Mouse (Mus musculus) stomach, embryonic 16.5 days (tissue): Measurements from ENCODE around the gene Nvl. TPM values are rescaled to one million over a fixed set of nuclear protein-coding genes. Genes with fewer than 3 reads are reported as not detected.

Source experiments
- ATAC-seq: fragments of 200-750 bp; cut with Nextera tagmentation; 2 replicates; pipeline ENCODE4 v1.8.0; 2017; ENCODE audit warnings: moderate number of reproducible peaks, moderate TSS enrichment; ENCODE audit not compliant: insufficient read depth, low FRiP score
- H3K27ac ChIP-seq: fragments of 300-500 bp; sonication (generic); 2 replicates; pipeline ENCODE4 v1.5.1; 2014; ENCODE audit warnings: low read length
- H3K27me3 ChIP-seq: fragments of 300-500 bp; sonication (generic); 2 replicates; pipeline ENCODE4 v1.6.1; 2014; ENCODE audit warnings: low read length, control low read depth, mixed read lengths; ENCODE audit not compliant: control insufficient read depth, insufficient read depth
- H3K36me3 ChIP-seq: fragments of 300-500 bp; sonication (generic); 2 replicates; pipeline ENCODE4 v1.6.1; 2014; ENCODE audit warnings: low read length; ENCODE audit not compliant: control insufficient read depth, insufficient read depth
- H3K4me1 ChIP-seq: fragments of 300-500 bp; sonication (generic); 2 replicates; pipeline ENCODE4 v1.6.1; 2014; ENCODE audit warnings: low read length, control low read depth, mixed read lengths; ENCODE audit not compliant: control insufficient read depth, insufficient read depth
- H3K4me2 ChIP-seq: fragments of 300-500 bp; sonication (generic); 2 replicates; pipeline ENCODE4 v1.6.1; 2014; ENCODE audit warnings: low read depth, low read length, mixed read lengths
- H3K4me3 ChIP-seq: fragments of 300-500 bp; sonication (generic); replicated peaks from 2 replicates; pipeline ENCODE4 v1.5.1; 2014; ENCODE audit warnings: mild to moderate bottlenecking, low read length
- H3K9ac ChIP-seq: fragments of 300-500 bp; sonication (generic); 2 replicates; pipeline ENCODE4 v1.6.1; 2014; ENCODE audit warnings: low read length
- H3K9me3 ChIP-seq: fragments of 300-500 bp; sonication (generic); replicated peaks from 2 replicates; pipeline ENCODE4 v1.6.1; 2016; ENCODE audit warnings: low read length, control low read depth; ENCODE audit not compliant: control insufficient read depth
- WGBS: fragments of 180-500 bp; shearing (Covaris S2); extraction: QIAGEN DNeasy Blood & Tissue Kit; methylation state at CpG from one replicate; pipeline ENCODE4 v1.1.7; 2014; 5-methylcytosine and 5-hydroxymethylcytosine counted together
- polyA plus RNA-seq: library from polyadenylated mRNA; unstranded; fragments of >200 nt; fragmentation: Nextera tagmentation; extraction: Ambion mirVana; gene quantifications from 2 replicates; pipeline ENCODE4 v1.2.1, GENCODE M21; 2015

Nvl gene
- polyA plus RNA-seq, 1 experiment from 2014 or later = 29.3 TPM

DNA sequence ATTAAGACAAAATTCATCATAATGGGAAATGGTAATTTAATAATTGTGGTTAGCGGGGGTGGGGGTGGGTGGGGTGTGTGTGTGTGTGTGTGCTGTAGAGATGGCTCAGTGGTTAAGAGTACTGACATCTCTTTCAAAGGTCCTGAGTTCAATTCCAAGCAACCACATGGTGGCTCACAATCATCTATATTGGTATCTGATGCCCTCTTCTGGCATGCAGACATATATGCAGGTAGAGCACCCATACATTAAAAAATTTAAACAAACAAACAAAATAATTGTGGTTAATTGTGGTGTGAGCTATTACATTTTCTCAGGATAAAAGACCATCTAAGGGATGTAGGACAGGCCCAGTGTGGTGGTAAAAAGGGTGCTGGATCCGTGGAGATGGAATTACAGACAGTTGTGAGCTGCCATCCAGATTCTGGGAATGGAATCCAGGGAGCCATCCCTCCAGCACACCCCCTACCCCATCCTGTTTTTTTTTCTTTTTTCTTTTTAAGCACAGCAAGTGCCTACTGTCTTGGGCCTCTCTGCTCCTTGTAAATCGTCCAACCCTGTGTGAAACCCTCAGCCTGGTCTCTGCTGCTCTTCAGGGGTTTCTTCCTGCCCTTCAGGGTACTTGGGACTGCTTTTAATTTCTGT, 5.5 kb upstream of the Nvl start:
- no peak for ATAC-seq

DNA sequence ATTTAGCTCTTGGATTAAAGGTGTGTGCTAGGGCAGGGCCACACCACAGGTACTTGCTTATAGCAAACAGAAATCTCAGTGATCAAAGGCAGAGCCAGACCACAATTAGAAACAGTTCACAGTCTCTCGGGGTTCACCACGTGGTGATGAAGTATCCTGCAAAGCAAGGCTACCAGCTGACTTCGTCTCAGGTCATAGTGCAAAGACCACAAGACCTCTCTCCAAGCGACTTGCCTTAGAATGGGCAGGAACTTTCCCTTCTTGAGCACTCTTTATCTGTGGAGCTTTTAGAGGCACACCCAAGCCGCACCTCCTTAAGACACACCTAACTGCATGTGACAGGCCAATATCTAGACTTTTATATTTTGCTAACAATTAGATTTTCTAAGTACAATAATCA, 4.5 kb upstream of the Nvl start:
- Histone ChIP-seq H3K4me2 (0 out of 2 replicates have a peak overlapping the region, but pooled peaks have one; percentile 6), H3K27ac (peak overlapping the region; percentile 31; the same call in 1 of the 2 replicates)
- ATAC-seq = no peak

More for the DNA sequence above, 5.5 kb upstream of the Nvl start:
- Histone ChIP-seq H3K4me3 (no peak overlapping the region), H3K27me3 (no peaks in the 10 kb centered on the region), H3K4me2 (no peak overlapping the region), H3K36me3 (no peaks in the 10 kb centered on the region), H3K9ac (no peak overlapping the region), H3K9me3 (no peaks in the 10 kb centered on the region), H3K27ac (no peak overlapping the region), H3K4me1 (peaks cover 20% of the 10 kb centered on the region)
- WGBS = 74% methylated on average over 3 of the region's 3 CpGs

DNA sequence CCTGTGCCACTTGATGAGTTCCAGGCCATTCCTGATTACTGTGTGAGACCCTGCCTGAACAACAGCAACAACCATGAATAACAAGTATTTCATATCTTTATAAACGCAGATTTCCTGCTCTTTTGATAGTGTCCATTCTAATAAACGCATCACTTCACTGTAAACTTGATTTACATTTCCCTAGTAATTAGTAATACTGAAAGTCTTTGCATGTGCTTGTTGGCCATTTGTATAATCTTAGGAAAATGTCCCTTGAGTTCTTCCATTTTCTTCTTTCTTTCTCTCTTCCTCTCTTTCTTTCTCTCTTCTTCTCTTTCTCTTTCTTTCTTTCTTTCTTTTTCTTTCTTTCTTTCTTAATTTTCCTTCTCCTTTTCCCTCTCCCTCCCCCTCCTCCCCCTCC, 2.2 kb upstream of the Nvl start:
- Histone ChIP-seq H3K4me1 (peaks cover 12% of the 10 kb centered on the region), H3K27ac (no peak overlapping the region), H3K36me3 (no peaks in the 10 kb centered on the region), H3K27me3 (no peaks in the 10 kb centered on the region), H3K4me3 (no peak overlapping the region), H3K4me2 (no peak overlapping the region), H3K9ac (no peak overlapping the region), H3K9me3 (no peaks in the 10 kb centered on the region)
- ATAC-seq = no peak
- WGBS = 88% methylated on average over 2 of the region's 2 CpGs

More for the DNA sequence above, 4.5 kb upstream of the Nvl start:
- Histone ChIP-seq H3K36me3 (no peaks in the 10 kb centered on the region), H3K9ac (no peak overlapping the region), H3K4me3 (no peak overlapping the region), H3K4me1 (peaks cover 20% of the 10 kb centered on the region), H3K27me3 (no peaks in the 10 kb centered on the region), H3K9me3 (no peaks in the 10 kb centered on the region)
- 50% methylated on average over 5 of the region's 5 CpGs for WGBS

DNA sequence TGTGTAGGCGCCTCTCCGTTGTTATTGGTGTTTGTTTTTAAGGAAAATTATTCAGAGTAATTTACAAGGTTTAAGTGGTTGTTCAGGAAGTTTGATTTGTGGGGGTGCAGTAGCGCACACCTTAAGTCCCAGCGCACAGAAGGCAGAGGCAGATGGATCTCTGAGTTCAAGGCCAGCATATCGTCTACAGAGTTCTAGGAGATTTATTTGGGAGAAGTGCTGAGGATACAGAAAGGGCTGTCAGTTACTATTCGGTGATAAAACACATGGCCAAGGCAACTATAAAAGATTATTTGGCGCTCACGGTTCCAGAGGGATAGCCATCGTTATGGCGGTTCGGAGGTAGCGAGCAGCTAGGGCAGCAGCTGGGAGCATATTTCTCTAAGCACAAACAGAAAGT, 962 bp upstream of the Nvl start:
- H3K27ac ChIP-seq = peak overlapping the region; percentile 93
- 10% methylated on average over 12 of the region's 12 CpGs for WGBS
- H3K9me3 ChIP-seq = no peaks in the 10 kb centered on the region
- H3K4me2 ChIP-seq = peak overlapping the region; percentile 88
- no peaks in the 10 kb centered on the region for H3K36me3 ChIP-seq
- H3K4me3 ChIP-seq = peak overlapping the region; percentile 94
- no peak for ATAC-seq
- H3K4me1 ChIP-seq = peaks cover 10% of the 10 kb centered on the region
- peak overlapping the region; percentile 83 for H3K9ac ChIP-seq
- H3K27me3 ChIP-seq = no peaks in the 10 kb centered on the region

DNA sequence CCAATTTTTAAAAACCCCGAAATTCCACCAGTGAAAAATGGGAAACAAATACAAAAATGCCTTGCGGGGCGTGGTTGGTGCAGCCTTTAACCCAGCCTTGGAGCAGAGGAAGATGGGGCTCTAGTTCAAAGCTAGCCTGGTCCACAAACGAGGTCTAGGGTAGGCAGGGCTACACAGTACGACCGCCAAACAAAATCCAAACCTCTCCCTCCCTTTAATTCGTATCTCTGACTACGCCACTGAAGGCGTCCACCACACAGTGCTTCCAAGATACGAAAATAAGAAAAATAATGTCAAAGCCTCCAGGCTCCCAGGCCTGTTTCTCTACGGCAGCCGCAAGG, 425 bp downstream of the Nvl start:
- 0% methylated on average over 12 of the region's 12 CpGs for WGBS
- H3K27me3 ChIP-seq = no peaks in the 10 kb centered on the region
- H3K9me3 ChIP-seq = no peaks in the 10 kb centered on the region
- peak overlapping the region; percentile 83 for H3K9ac ChIP-seq
- H3K36me3 ChIP-seq = no peaks in the 10 kb centered on the region
- H3K4me2 ChIP-seq = peak overlapping the region; percentile 88
- peak overlapping the region; percentile 94 for H3K4me3 ChIP-seq
- peak overlapping the region; percentile 93 for H3K27ac ChIP-seq
- H3K4me1 ChIP-seq = peaks cover 10% of the 10 kb centered on the region
- ATAC-seq = peak; percentile 22; the same call in 1 of the 2 replicates

DNA sequence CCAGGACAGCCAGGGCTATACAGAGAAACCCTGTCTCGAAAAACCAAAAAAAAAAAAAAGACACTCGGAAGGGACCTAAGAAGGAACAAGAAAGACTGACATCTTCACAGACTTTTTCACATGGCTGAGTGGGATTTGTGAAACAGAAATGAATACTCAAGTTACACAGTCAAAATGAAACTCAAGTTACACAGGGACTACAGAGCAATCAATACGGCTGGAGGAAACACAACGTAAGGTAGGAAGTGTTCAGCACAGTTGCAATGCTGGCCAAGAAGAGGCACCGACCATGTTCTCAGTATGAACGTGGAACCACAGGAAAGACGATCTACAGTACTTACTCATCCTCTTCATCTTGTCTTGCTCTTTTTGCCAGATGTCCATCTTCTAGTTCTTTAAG, 5.3 kb downstream of the Nvl start:
- 92% methylated on average over 7 of the region's 7 CpGs for WGBS
- no peak overlapping the region for H3K4me2 ChIP-seq
- H3K27me3 ChIP-seq = no peaks in the 10 kb centered on the region
- H3K36me3 ChIP-seq = peaks cover 9% of the 10 kb centered on the region; the same call in 1 of the 2 replicates
- H3K9me3 ChIP-seq = no peaks in the 10 kb centered on the region
- ATAC-seq = no peak
- H3K4me1 ChIP-seq = peaks cover 4% of the 10 kb centered on the region; the same call in 1 of the 2 replicates
- no peak overlapping the region for H3K9ac ChIP-seq
- H3K27ac ChIP-seq = no peak overlapping the region
- H3K4me3 ChIP-seq = no peak overlapping the region

DNA sequence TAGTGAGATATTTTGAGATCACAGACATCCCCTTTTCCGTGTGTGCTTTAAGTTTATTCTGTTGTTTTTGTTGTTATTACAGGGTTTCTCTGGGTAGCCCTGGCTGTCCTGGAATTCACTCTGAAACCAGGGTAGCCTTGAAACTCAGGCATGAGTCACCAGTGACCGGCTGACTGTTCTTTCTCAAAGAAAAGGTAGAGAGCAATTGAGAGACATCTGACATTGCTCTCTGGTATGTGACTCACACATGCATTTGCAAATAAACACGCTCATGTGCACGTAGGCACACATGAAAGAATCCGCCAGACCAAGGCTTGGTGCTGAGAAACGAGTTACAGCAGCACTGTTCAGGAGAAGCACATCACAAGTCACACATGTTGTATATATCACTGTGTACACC, 12.1 kb downstream of the Nvl start:
- Histone ChIP-seq H3K9ac (no peak overlapping the region), H3K4me1 (no peaks in the 10 kb centered on the region), H3K36me3 (peaks cover 26% of the 10 kb centered on the region; the same call in 1 of the 2 replicates), H3K27ac (no peak overlapping the region), H3K9me3 (no peaks in the 10 kb centered on the region), H3K4me3 (no peak overlapping the region), H3K27me3 (no peaks in the 10 kb centered on the region), H3K4me2 (no peak overlapping the region)
- no peak for ATAC-seq
- 82% methylated on average over 6 of the region's 6 CpGs for WGBS

DNA sequence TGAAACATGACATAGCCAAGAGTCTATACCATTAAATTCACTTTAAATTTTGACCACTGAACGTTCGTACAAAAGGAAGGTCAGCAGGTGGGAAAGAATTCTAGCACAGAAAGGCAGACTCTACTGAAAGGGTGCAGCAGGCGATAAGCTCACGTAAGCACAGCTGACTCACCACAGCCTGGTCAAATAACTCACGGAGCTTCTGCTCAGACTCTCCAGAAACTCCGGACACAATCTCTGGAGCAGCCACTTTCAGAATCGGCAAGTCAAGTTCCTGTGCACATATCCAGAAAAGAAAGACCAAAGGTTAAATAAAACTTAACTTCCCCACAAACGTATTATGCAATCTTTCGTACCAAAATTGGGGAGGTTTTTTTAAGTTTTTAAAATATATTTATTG, 17.2 kb downstream of the Nvl start:
- H3K27ac ChIP-seq = no peak overlapping the region
- no peak overlapping the region for H3K9ac ChIP-seq
- H3K4me3 ChIP-seq = no peak overlapping the region
- H3K4me2 ChIP-seq = no peak overlapping the region
- H3K27me3 ChIP-seq = no peaks in the 10 kb centered on the region
- no peak for ATAC-seq
- peaks cover 22% of the 10 kb centered on the region for H3K36me3 ChIP-seq
- no peaks in the 10 kb centered on the region for H3K4me1 ChIP-seq
- 84% methylated on average over 9 of the region's 9 CpGs for WGBS
- H3K9me3 ChIP-seq = no peaks in the 10 kb centered on the region

DNA sequence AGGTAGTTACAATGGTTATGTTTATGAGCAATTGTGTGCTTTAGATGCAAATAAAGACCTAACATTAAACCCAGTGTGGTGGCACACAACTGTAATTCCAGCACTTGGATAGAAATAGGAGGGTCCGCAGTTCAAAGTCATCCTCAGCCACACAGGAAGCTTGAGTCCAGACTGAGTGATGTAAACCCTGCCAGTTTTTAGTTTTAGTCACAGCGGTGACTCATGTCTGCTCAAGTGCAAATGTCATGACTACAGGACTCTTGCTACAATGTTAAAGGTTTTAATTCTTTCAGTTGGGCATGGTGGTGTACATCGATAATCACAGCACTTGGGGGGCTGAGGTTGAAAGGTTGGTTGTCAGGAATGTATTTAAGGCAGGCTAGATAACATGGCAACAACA, 18.1 kb downstream of the Nvl start:
- Histone ChIP-seq H3K4me2 (no peak overlapping the region), H3K27ac (no peak overlapping the region), H3K36me3 (peaks cover 22% of the 10 kb centered on the region), H3K9ac (no peak overlapping the region), H3K27me3 (no peaks in the 10 kb centered on the region), H3K4me3 (no peak overlapping the region), H3K4me1 (no peaks in the 10 kb centered on the region), H3K9me3 (no peaks in the 10 kb centered on the region)
- ATAC-seq = no peak
- 96% methylated on average over 3 of the region's 3 CpGs for WGBS
